Mouse (Mus musculus) hindbrain, postnatal 0 days (tissue): Measurements from ENCODE around the gene 2310057N15Rik. TPM values are rescaled to one million over a fixed set of nuclear protein-coding genes. Genes with fewer than 3 reads are reported as not detected.
"Not testable (repeated sequence)": the region's sequence is repeated elsewhere in the genome, so short reads cannot be mapped to it uniquely, and the experiment has no call there.

Experiments
- ATAC-seq: fragments of 200-750 bp; cut with Nextera tagmentation; 2 replicates; pipeline ENCODE4 v1.8.0; 2017; ENCODE audit warnings: mild to moderate bottlenecking, moderate TSS enrichment, moderate library complexity
- DNase-seq: peaks from one replicate; pipeline ENCODE4 v3.0.0-alpha.2; 2015; ENCODE audit warnings: low spot score
- H3K27ac ChIP-seq: fragments of 300-500 bp; sonication (generic); 2 replicates; pipeline ENCODE4 v1.5.1; 2014; ENCODE audit warnings: mild to moderate bottlenecking
- H3K27me3 ChIP-seq: fragments of 300-500 bp; sonication (generic); 2 replicates; pipeline ENCODE4 v1.6.1; 2014; ENCODE audit warnings: low read length, mixed read lengths; ENCODE audit not compliant: insufficient read depth
- H3K36me3 ChIP-seq: fragments of 300-500 bp; sonication (generic); 2 replicates; pipeline ENCODE4 v1.6.1; 2014; ENCODE audit warnings: low read length, mixed read lengths; ENCODE audit not compliant: insufficient read depth
- H3K4me1 ChIP-seq: fragments of 300-500 bp; sonication (generic); 2 replicates; pipeline ENCODE4 v1.6.1; 2014; ENCODE audit warnings: antibody characterized with exemption, low read length, mixed read lengths; ENCODE audit not compliant: insufficient read depth
- H3K4me2 ChIP-seq: fragments of 300-500 bp; sonication (generic); 2 replicates; pipeline ENCODE4 v1.6.1; 2014; ENCODE audit warnings: low read depth, mild to moderate bottlenecking, low read length, moderate library complexity, mixed read lengths
- H3K4me3 ChIP-seq: fragments of 300-500 bp; sonication (generic); 2 replicates; pipeline ENCODE4 v1.5.1; 2014; ENCODE audit warnings: low read length
- H3K9ac ChIP-seq: fragments of 300-500 bp; sonication (generic); replicated peaks from 2 replicates; pipeline ENCODE4 v1.6.1; 2014; ENCODE audit warnings: mild to moderate bottlenecking, low read length, moderate library complexity, mixed read lengths
- H3K9me3 ChIP-seq: fragments of 300-500 bp; sonication (generic); 2 replicates; pipeline ENCODE4 v1.6.1; 2016; ENCODE audit warnings: low read length, mixed read lengths
- CTCF ChIP-seq: IDR thresholded peaks from 2 replicates; pipeline ENCODE4 v1.5.1; 2016; ENCODE audit warnings: antibody characterized with exemption, control low read depth, low read depth
- WGBS: fragments of 180-500 bp; shearing (Covaris S2); extraction: QIAGEN DNeasy Blood & Tissue Kit; methylation state at CpG from one replicate; pipeline ENCODE4 v1.1.7; 2014; 5-methylcytosine and 5-hydroxymethylcytosine counted together
- polyA plus RNA-seq: library from polyadenylated mRNA; unstranded; fragments of >200 nt; fragmentation: Nextera tagmentation; extraction: Ambion mirVana; gene quantifications from 2 replicates; pipeline ENCODE4 v1.2.1, GENCODE M21; 2015
- total RNA-seq: library from RNA; depleted of rRNA; stranded (reverse); fragments of >200 nt; gene quantifications from 2 replicates; pipeline ENCODE4 v1.2.3, GENCODE M21; 2014; rRNA removed

Gene 2310057N15Rik
- total RNA-seq (not detected in 2 replicates), polyA plus RNA-seq (not detected in 2 replicates)

DNA sequence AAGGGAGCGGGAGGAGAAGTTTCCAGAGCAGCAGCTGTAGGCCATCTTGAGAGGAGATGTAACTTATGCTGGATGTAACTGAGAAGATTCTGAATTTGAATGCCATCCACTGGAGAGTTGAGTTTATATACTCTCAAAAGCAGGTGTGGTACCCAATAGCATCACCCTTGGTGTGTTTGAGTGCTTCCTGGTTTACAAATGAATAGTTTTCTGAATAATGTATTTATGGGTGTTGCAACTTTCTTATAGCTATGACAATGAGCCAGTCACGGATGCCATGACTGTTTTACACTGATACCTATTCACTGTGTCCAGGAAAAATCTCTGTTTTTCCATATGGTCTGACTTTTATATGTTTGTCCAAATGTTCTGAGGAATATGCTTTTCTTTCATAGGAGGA is at the start of gene 2310057N15Rik:
Gene 2310057N15Rik, minus strand, starts transcription at position 101 of the 400 bp plus-strand sequence.
- H3K4me1 ChIP-seq, result no peaks in the 10 kb centered on the region
- no peak for TF ChIP-seq CTCF
- H3K4me3 ChIP-seq, result no peak within 1 kb of the TSS
- no peaks in the 10 kb centered on the region for H3K9me3 ChIP-seq
- H3K4me2 ChIP-seq, result no peak within 1 kb of the TSS
- no peak within 1 kb of the TSS for H3K27ac ChIP-seq
- no peaks in the 10 kb centered on the region for H3K36me3 ChIP-seq
- no peak for DNase-seq
- 91% methylated on average over 2 of the region's 2 CpGs for WGBS
- H3K9ac ChIP-seq, result no peak within 1 kb of the TSS
- ATAC-seq, result no peak
- no peaks in the 10 kb centered on the region for H3K27me3 ChIP-seq

- WGBS, result 77% methylated on average over 3 of the region's 3 CpGs
- peak; percentile 14 for DNase-seq
These were observed 49.7 kb upstream of the 2310057N15Rik start for GRCm38 (mm10) chr16:88823736-88824135.

DNA sequence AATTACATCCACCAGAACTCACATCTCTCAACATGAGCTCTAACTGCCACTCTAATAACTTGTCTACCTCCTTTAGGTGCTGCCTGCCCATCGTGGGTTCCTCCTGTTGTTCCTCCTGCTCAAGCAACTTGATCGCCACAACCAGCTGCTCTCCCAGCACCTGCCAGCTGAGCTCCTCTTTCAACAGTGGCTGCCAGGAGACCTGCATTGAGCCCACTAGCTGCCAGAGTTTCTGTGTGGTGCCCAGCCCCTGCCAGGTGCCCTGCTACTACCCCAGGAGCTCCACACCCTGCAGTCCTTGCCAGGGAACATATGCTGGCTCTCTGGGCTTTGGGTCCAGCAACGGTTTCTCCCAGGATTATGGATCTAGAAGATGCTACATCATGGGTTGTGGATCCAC is 46.1 kb upstream of the 2310057N15Rik start, which contains the start of gene Krtap15:
Gene Krtap15, plus strand, starts transcription at position 150 of the 400 bp plus-strand sequence.
- DNase-seq (no peak), ATAC-seq (no peak)
- Histone ChIP-seq H3K27me3 (no peaks in the 10 kb centered on the region), H3K9ac (no peak within 1 kb of the TSS), H3K4me3 (no peak within 1 kb of the TSS), H3K36me3 (no peaks in the 10 kb centered on the region), H3K4me1 (no peaks in the 10 kb centered on the region), H3K27ac (no peak within 1 kb of the TSS), H3K4me2 (no peak within 1 kb of the TSS), H3K9me3 (no peaks in the 10 kb centered on the region)
- no peak for TF ChIP-seq CTCF
- 69% methylated on average over 3 of the region's 3 CpGs for WGBS

More at GRCm38 (mm10) chr16:88823736-88824135, 49.7 kb upstream of the 2310057N15Rik start:
- TF ChIP-seq CTCF, result peak; percentile 63
- Histone ChIP-seq H3K4me3 (no peak overlapping the region), H3K36me3 (no peaks in the 10 kb centered on the region), H3K27ac (no peak overlapping the region), H3K27me3 (no peaks in the 10 kb centered on the region), H3K4me2 (no peak overlapping the region), H3K9me3 (no peaks in the 10 kb centered on the region), H3K4me1 (no peaks in the 10 kb centered on the region), H3K9ac (no peak overlapping the region)
- no peak for ATAC-seq

- Histone ChIP-seq H3K27me3 (no peaks in the 10 kb centered on the region), H3K4me2 (no peak within 1 kb of the TSS), H3K36me3 (no peaks in the 10 kb centered on the region), H3K4me1 (no peaks in the 10 kb centered on the region), H3K4me3 (no peak within 1 kb of the TSS), H3K27ac (no peak within 1 kb of the TSS), H3K9me3 (no peaks in the 10 kb centered on the region), H3K9ac (no peak within 1 kb of the TSS)
- ATAC-seq, result 0 out of 2 replicates have a peak, but pooled peaks have one; percentile 24
- TF ChIP-seq CTCF, result no peak
- peak; percentile 27 for DNase-seq
- WGBS, result 62% methylated on average over 2 of the region's 2 CpGs
These were observed 37.8 kb upstream of the 2310057N15Rik start, which contains the start of gene Gm20741 for GRCm38 (mm10) chr16:88811827-88812226. Gene Gm20741, minus strand, starts transcription at chr16:88812220.

DNA sequence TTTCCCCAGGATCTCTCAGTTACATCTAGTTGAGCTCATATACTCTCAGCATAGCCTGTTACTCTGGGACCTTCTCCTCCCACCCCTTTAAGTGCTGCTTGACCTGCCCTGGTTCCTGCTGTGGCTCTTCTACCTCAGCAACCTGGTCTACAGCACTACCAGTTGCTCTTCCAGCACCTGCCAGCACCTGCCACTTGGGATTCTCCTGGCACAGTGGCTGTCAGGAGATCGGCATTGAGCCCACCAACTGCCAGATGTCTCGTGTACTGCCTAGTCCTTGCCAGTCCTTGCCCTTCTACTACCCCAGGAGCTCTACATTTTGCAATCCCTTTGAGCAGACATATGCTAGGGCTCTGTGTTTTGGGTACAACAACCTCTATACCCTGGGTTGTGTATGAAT is 12.8 kb upstream of the 2310057N15Rik start:
- H3K36me3 ChIP-seq, result no peaks in the 10 kb centered on the region
- no peak for TF ChIP-seq CTCF
- no peak overlapping the region for H3K4me2 ChIP-seq
- ATAC-seq (no peak), DNase-seq (peak; percentile 8)
- no peak overlapping the region for H3K4me3 ChIP-seq
- no peaks in the 10 kb centered on the region for H3K27me3 ChIP-seq
- 60% methylated on average over 2 of the region's 2 CpGs for WGBS
- H3K9ac ChIP-seq, result no peak overlapping the region
- no peak overlapping the region for H3K27ac ChIP-seq
- no peaks in the 10 kb centered on the region for H3K9me3 ChIP-seq
- H3K4me1 ChIP-seq, result no peaks in the 10 kb centered on the region

- no peak within 1 kb of the TSS for H3K27ac ChIP-seq
- H3K36me3 ChIP-seq, result no peaks in the 10 kb centered on the region
- 94% methylated on average over 5 of the region's 6 CpGs for WGBS
- no peak within 1 kb of the TSS for H3K4me2 ChIP-seq
- DNase-seq (no peak), ATAC-seq (no peak)
- H3K27me3 ChIP-seq, result no peaks in the 10 kb centered on the region
- no peaks in the 10 kb centered on the region for H3K9me3 ChIP-seq
- H3K4me3 ChIP-seq, result no peak within 1 kb of the TSS
- H3K4me1 ChIP-seq, result no peaks in the 10 kb centered on the region
- no peak for TF ChIP-seq CTCF
- H3K9ac ChIP-seq, result no peak within 1 kb of the TSS
These were observed 3.6 kb upstream of the 2310057N15Rik start, which contains the start of gene Gm5965 for GRCm38 (mm10) chr16:88777596-88777995. Gene Gm5965, plus strand, starts transcription at chr16:88777896.

DNA sequence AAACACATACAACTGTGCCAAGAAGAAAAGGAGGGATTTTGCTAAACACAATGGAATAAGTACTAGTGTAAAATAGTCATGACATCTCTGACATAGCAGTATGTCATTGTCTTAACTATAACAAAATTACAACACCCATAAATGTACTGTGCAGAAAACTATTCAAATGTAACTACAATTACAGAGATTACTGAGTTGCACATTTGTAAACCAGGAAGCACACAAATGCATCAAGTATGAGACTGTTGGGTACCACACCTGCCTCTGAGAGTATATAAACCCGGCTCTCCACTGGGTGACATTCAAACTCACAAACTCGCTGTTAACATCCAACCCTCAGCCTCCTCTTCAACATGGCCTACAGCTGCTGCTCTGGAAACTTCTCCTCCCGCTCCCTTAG is 15.5 kb downstream of the 2310057N15Rik start, which contains the start of gene 2310034C09Rik:
Gene 2310034C09Rik, plus strand, starts transcription at position 301 of the 400 bp plus-strand sequence.
- not testable (repeated sequence) for H3K27ac ChIP-seq, H3K4me1 ChIP-seq, H3K4me3 ChIP-seq, H3K27me3 ChIP-seq, ATAC-seq, H3K9me3 ChIP-seq, H3K4me2 ChIP-seq, H3K9ac ChIP-seq, DNase-seq, H3K36me3 ChIP-seq
- WGBS, result 83% methylated on average over 3 of the region's 3 CpGs

DNA sequence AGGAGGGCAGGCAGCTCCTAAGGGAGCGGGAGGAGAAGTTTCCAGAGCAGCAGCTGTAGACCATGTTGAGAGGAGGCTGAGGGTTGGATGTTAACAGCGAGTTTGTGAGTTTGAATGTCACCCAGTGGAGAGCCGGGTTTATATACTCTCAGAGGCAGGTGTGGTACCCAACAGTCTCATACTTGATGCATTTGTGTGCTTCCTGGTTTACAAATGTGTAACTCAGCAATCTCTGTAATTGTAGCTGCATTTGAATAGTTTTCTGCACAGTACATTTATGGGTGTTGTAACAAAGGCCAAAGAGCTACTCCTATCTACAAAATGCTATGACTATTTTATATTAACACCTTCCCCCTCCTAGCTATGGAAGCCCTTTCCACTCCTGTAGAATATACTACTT is 22.5 kb downstream of the 2310057N15Rik start, which contains the start of gene Krtap13:
Gene Krtap13, minus strand, starts transcription at position 101 of the 400 bp plus-strand sequence.
- H3K4me3 ChIP-seq, H3K4me2 ChIP-seq, ATAC-seq, H3K9ac ChIP-seq, H3K36me3 ChIP-seq, H3K4me1 ChIP-seq, H3K27me3 ChIP-seq, H3K27ac ChIP-seq, DNase-seq, H3K9me3 ChIP-seq: not testable (repeated sequence)
- 85% methylated on average over 3 of the region's 3 CpGs for WGBS
